Mouse (Mus musculus) lung, postnatal 0 days (tissue): ENCODE measurements around the gene Cd163l1. TPM values are rescaled to one million over a fixed set of nuclear protein-coding genes. Genes with fewer than 3 reads are reported as not detected.
A peak's percentile ranks its signal among the peaks of the same experiment; 100 is the strongest.

Experiments used
- ATAC-seq: fragments of 200-750 bp; cut with Nextera tagmentation; 2 replicates; pipeline ENCODE4 v1.8.0; 2017; ENCODE audit warnings: moderate library complexity
- DNase-seq: peaks from one replicate; pipeline ENCODE4 v3.0.0-alpha.2; 2016; ENCODE audit warnings: low spot score
- H3K27ac ChIP-seq: fragments of 300-500 bp; sonication (generic); 2 replicates; pipeline ENCODE4 v1.5.1; 2014; ENCODE audit warnings: antibody characterized with exemption, mild to moderate bottlenecking, low read length, mixed read lengths
- H3K27me3 ChIP-seq: fragments of 300-500 bp; sonication (generic); replicated peaks from 2 replicates; pipeline ENCODE4 v1.6.1; 2014; ENCODE audit warnings: low read length, mixed read lengths; ENCODE audit not compliant: insufficient read depth
- H3K36me3 ChIP-seq: fragments of 300-500 bp; sonication (generic); 2 replicates; pipeline ENCODE4 v1.6.1; 2014; ENCODE audit warnings: low read length, mixed read lengths; ENCODE audit not compliant: insufficient read depth
- H3K4me1 ChIP-seq: fragments of 300-500 bp; sonication (generic); 2 replicates; pipeline ENCODE4 v1.6.1; 2014; ENCODE audit warnings: antibody characterized with exemption, low read depth, low read length, mixed read lengths; ENCODE audit not compliant: insufficient read depth
- H3K4me2 ChIP-seq: fragments of 300-500 bp; sonication (generic); replicated peaks from 2 replicates; pipeline ENCODE4 v1.6.1; 2014; ENCODE audit warnings: low read depth, mild to moderate bottlenecking, low read length, moderate library complexity, mixed read lengths
- H3K4me3 ChIP-seq: fragments of 300-500 bp; sonication (generic); 2 replicates; pipeline ENCODE4 v1.5.1; 2014; ENCODE audit warnings: low read depth, low read length
- H3K9ac ChIP-seq: fragments of 300-500 bp; sonication (generic); replicated peaks from 2 replicates; pipeline ENCODE4 v1.6.1; 2014; ENCODE audit warnings: low read depth, mild to moderate bottlenecking
- H3K9me3 ChIP-seq: fragments of 300-500 bp; sonication (generic); 2 replicates; pipeline ENCODE4 v1.6.1; 2016; ENCODE audit warnings: low read length, mixed read lengths
- CTCF ChIP-seq: IDR thresholded peaks from 2 replicates; pipeline ENCODE4 v1.5.1; 2016; ENCODE audit warnings: antibody characterized with exemption, mild to moderate bottlenecking
- EP300 ChIP-seq: IDR thresholded peaks from 2 replicates; pipeline ENCODE4 v1.6.1; 2016; ENCODE audit warnings: antibody characterized with exemption, mild to moderate bottlenecking, control low read depth
- WGBS: fragments of 180-500 bp; shearing (Covaris S2); extraction: QIAGEN DNeasy Blood & Tissue Kit; methylation state at CpG from one replicate; pipeline ENCODE4 v1.1.7; 2014; 5-methylcytosine and 5-hydroxymethylcytosine counted together
- polyA plus RNA-seq: library from polyadenylated mRNA; unstranded; fragments of >200 nt; fragmentation: Nextera tagmentation; extraction: Ambion mirVana; gene quantifications from 2 replicates; pipeline ENCODE4 v1.2.1, GENCODE M21; 2015

Gene Cd163l1
- polyA plus RNA-seq, 1 experiment from 2014 or later: 0.23 TPM

GRCm38 (mm10) chr7:140186646-140187620, 31.1 kb upstream of the Cd163l1 start:
- H3K4me3 ChIP-seq: no peak overlapping the region
- TF ChIP-seq EP300 (no peak), CTCF (peak; percentile 16; the same call in 1 of the 2 replicates)
- H3K4me1 ChIP-seq: no peaks in the 10 kb centered on the region
- H3K27ac ChIP-seq: no peak overlapping the region
- no peak overlapping the region for H3K4me2 ChIP-seq
- DNase-seq (peak; percentile 14), ATAC-seq (no peak)
- H3K9ac ChIP-seq: no peak overlapping the region
- 65% methylated on average over 18 of the region's 18 CpGs for WGBS
- no peaks in the 10 kb centered on the region for H3K27me3 ChIP-seq
- no peaks in the 10 kb centered on the region for H3K36me3 ChIP-seq
- H3K9me3 ChIP-seq: no peaks in the 10 kb centered on the region

DNA sequence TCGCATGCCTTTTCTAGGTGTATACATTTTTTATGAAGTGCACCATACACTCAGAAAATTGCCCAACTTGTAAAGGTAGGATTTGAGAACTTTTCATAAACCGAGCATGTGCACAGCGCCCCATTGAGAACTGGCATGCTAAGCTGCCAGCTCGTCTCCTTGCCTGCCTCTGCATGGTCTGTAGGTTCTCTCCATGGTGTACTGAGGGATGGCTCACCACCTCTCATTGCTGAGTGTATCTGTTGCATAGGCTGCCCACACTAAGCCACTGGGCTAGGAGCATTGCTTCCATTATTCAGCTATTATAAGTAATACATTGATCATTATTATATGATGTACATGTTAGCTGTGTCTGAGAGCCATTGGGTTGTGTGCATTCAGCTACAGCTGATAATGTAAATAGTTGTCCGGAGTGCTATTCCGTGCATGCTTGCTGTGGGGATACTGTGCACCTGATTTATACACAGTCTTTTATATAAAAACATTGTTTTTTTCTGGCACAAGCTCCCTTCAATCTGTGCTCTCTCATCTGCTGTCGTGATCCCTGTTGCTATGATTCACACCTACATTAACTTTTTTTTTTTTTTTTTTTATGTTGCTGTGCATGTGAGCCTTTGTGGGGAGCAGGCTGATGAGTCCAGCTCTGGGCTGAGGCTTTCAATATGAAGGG, 30.2 kb upstream of the Cd163l1 start:
- H3K4me1 ChIP-seq: no peaks in the 10 kb centered on the region
- no peak overlapping the region for H3K27ac ChIP-seq
- no peaks in the 10 kb centered on the region for H3K9me3 ChIP-seq
- TF ChIP-seq EP300 (no peak), CTCF (no peak)
- ATAC-seq: no peak
- no peak for DNase-seq
- H3K36me3 ChIP-seq: no peaks in the 10 kb centered on the region
- H3K4me2 ChIP-seq: no peak overlapping the region
- 76% methylated on average over 7 of the region's 7 CpGs for WGBS
- H3K27me3 ChIP-seq: no peaks in the 10 kb centered on the region
- no peak overlapping the region for H3K4me3 ChIP-seq
- H3K9ac ChIP-seq: no peak overlapping the region

DNA sequence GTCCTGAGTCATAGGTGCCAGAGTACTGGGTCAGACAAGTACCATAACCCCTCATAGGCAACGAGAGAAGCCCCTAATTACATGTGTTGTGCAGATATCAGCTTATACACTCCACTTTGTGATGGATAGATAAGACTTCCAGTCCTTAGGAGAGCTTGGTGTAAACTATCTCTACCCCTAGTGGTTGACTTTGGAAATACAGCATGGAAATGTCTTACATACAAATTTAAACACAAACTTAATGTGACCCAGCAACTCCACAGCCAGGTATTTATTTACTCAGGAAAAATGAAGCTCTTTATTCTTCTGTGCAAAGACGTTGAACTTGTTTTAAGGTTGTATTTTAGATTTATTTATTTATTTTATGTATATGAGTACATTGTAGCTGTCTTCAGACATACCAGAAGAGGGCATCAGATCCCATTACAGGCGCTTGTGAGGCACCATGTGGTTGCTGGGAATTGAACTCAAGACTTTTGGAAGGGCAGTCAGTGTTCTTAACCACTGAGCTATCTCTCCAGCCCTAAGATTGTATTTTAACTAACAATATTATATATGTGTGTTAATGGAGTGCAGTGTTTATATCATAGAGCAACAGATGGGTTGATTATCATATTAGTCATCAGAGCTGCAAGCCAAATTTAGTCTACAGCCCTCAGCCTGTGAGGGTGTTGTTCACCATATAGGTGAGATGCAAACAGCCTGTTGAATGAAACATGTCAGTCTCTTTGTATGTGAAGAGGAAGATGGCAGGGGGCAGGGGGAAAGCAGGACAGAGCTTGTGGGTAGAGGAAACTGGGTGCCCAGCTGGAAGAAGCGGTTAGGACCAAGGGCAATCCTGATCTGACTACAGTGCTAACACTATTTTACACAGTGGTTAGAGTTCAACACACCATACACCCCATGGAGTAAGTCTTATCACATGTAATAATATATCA, 29.4 kb upstream of the Cd163l1 start:
- H3K9ac ChIP-seq: no peak overlapping the region
- no peaks in the 10 kb centered on the region for H3K9me3 ChIP-seq
- no peaks in the 10 kb centered on the region for H3K36me3 ChIP-seq
- TF ChIP-seq CTCF: peak; percentile 60
- no peak for TF ChIP-seq EP300
- H3K4me1 ChIP-seq: no peaks in the 10 kb centered on the region
- no peaks in the 10 kb centered on the region for H3K27me3 ChIP-seq
- peak; percentile 27 for DNase-seq
- 47% methylated on average over 4 of the region's 4 CpGs for WGBS
- ATAC-seq: no peak
- H3K4me3 ChIP-seq: no peak overlapping the region
- no peak overlapping the region for H3K27ac ChIP-seq
- no peak overlapping the region for H3K4me2 ChIP-seq

GRCm38 (mm10) chr7:140190435-140190834, 27.6 kb upstream of the Cd163l1 start:
- DNase-seq: no peak
- ATAC-seq: no peak
- Histone ChIP-seq H3K4me1 (no peaks in the 10 kb centered on the region), H3K9me3 (no peaks in the 10 kb centered on the region), H3K36me3 (no peaks in the 10 kb centered on the region), H3K27me3 (no peaks in the 10 kb centered on the region), H3K4me2 (no peak overlapping the region), H3K4me3 (no peak overlapping the region), H3K9ac (no peak overlapping the region), H3K27ac (no peak overlapping the region)
- TF ChIP-seq EP300: no peak
- no peak for TF ChIP-seq CTCF
- 59% methylated on average over 1 of the region's 1 CpGs for WGBS

GRCm38 (mm10) chr7:140192445-140192844, 25.6 kb upstream of the Cd163l1 start:
- H3K9me3 ChIP-seq: no peaks in the 10 kb centered on the region
- no peaks in the 10 kb centered on the region for H3K27me3 ChIP-seq
- H3K4me2 ChIP-seq: no peak overlapping the region
- WGBS: 43% methylated on average over 2 of the region's 2 CpGs
- TF ChIP-seq EP300: no peak
- no peak for TF ChIP-seq CTCF
- ATAC-seq (no peak), DNase-seq (no peak)
- no peaks in the 10 kb centered on the region for H3K36me3 ChIP-seq
- no peak overlapping the region for H3K27ac ChIP-seq
- H3K4me1 ChIP-seq: no peaks in the 10 kb centered on the region
- H3K9ac ChIP-seq: no peak overlapping the region
- no peak overlapping the region for H3K4me3 ChIP-seq

GRCm38 (mm10) chr7:140192851-140193250, 25.2 kb upstream of the Cd163l1 start:
- Histone ChIP-seq H3K27ac (no peak overlapping the region), H3K4me3 (no peak overlapping the region), H3K9me3 (no peaks in the 10 kb centered on the region), H3K4me1 (no peaks in the 10 kb centered on the region), H3K9ac (no peak overlapping the region), H3K36me3 (no peaks in the 10 kb centered on the region), H3K27me3 (no peaks in the 10 kb centered on the region), H3K4me2 (no peak overlapping the region)
- no peak for DNase-seq
- no peak for ATAC-seq
- WGBS: 62% methylated on average over 2 of the region's 2 CpGs
- TF ChIP-seq EP300: no peak
- no peak for TF ChIP-seq CTCF
